Mouse (Mus musculus) small intestine, adult 2 months (tissue): Measurements from ENCODE around the gene Lypd6b.

Experiments used
- CTCF ChIP-seq: fragments of 200-500 bp; IDR thresholded peaks from 2 replicates; pipeline ENCODE4 v1.5.1; 2012; ENCODE audit warnings: low read depth, mild to moderate bottlenecking, control low read depth, inconsistent platforms, low read length, moderate library complexity, mixed read lengths; ENCODE audit not compliant: insufficient replicate concordance, insufficient read length; ENCODE audit errors: extremely low read depth
- POLR2A ChIP-seq: fragments of 200-500 bp; IDR thresholded peaks from 2 replicates; pipeline ENCODE4 v1.6.1; 2012; ENCODE audit warnings: low read depth, mild to moderate bottlenecking, control low read depth, inconsistent platforms, low read length, moderate library complexity

DNA sequence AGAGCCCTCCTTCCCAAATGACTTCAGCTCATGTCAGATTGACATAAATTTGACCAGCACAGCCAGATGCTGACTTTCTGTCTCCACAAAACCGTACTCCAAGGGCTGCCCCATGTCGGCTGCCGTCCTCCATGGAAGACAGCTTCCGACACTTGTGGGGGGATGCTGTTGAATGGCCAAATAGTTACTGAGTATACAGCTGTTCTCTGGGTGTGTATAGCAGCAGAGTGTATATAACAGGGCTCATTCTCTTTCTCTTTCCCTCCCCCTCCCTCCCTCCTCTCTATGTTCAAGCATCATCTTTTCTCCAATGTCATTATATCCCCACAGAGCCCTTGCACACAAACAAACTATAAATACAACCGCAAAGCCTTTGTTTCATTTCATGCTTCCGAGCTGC, 43.7 kb upstream of the Lypd6b start:
- TF ChIP-seq CTCF (no peak), POLR2A (no peak)
